Mouse (Mus musculus) left cerebral cortex, adult 18-20 months (tissue): ENCODE data around the gene Sdr42e1. TPM values are rescaled to one million over a fixed set of nuclear protein-coding genes. Genes with fewer than 3 reads are reported as not detected.

Experiments
- DNase-seq, 2 experiments: peaks; one replicate each; pipeline ENCODE4 v3.0.0; 2021 to 2022; ENCODE audit warnings: low spot score in 2 of 2, mixed read lengths in 1 of 2
- long read RNA-seq, 2 experiments: library from polyadenylated mRNA; stranded (forward); transcript quantifications; one replicate each; pipeline ENCODE4 v2.0.0; 2021
- total RNA-seq, 2 experiments: library from RNA; stranded (reverse); gene quantifications; 2 replicates each; pipeline ENCODE4 v1.2.3; 2021

Sdr42e1 gene
- total RNA-seq: 1 to 10 TPM; 3.6 to 6.7 TPM
- long read RNA-seq, experiment 1, partial matches to known transcripts: 0 of 2 reads
- long read RNA-seq, experiment 1, other reads (novel, unspliced or antisense): 1 of 2 reads
- long read RNA-seq, experiment 2, partial matches to known transcripts: 0 of 4 reads
- long read RNA-seq, experiment 2, other reads (novel, unspliced or antisense): 1 of 4 reads

GRCm38 (mm10) chr8:117673430-117673830, at the start of gene Sdr42e1:
Sdr42e1 (minus strand) TSS chr8:117673689.
- peak; percentile 20 to 41 for DNase-seq

- no peak for DNase-seq
These were observed 44.8 kb upstream of the Sdr42e1 start for GRCm38 (mm10) chr8:117718152-117718860.

GRCm38 (mm10) chr8:117715896-117716295, 42.4 kb upstream of the Sdr42e1 start:
- no peak for DNase-seq

- DNase-seq: no peak
These were observed 41.1 kb upstream of the Sdr42e1 start for GRCm38 (mm10) chr8:117714604-117715003.

GRCm38 (mm10) chr8:117712226-117712625, 38.7 kb upstream of the Sdr42e1 start:
- DNase-seq: no peak

- no peak for DNase-seq
These were observed 32.7 kb upstream of the Sdr42e1 start for GRCm38 (mm10) chr8:117706141-117706540.

- DNase-seq: no peak
These were observed 29.2 kb upstream of the Sdr42e1 start for GRCm38 (mm10) chr8:117702701-117703100.

GRCm38 (mm10) chr8:117701859-117702258, 28.4 kb upstream of the Sdr42e1 start, which contains the start of gene Hsd17b2:
Hsd17b2 (plus strand) TSS chr8:117701904.
- DNase-seq: no peak

GRCm38 (mm10) chr8:117701246-117701645, 27.8 kb upstream of the Sdr42e1 start:
- no peak for DNase-seq

GRCm38 (mm10) chr8:117700699-117701098, 27.2 kb upstream of the Sdr42e1 start:
- DNase-seq: no peak

GRCm38 (mm10) chr8:117697248-117697647, 23.8 kb upstream of the Sdr42e1 start:
- DNase-seq: peak; percentile 29 to 45

- DNase-seq: no peak
These were observed 22.1 kb upstream of the Sdr42e1 start for GRCm38 (mm10) chr8:117695636-117696035.

- DNase-seq: no peak
These were observed 18.6 kb upstream of the Sdr42e1 start for GRCm38 (mm10) chr8:117692131-117692530.

- DNase-seq: no peak
These were observed 14.4 kb upstream of the Sdr42e1 start for GRCm38 (mm10) chr8:117687890-117688289.

- no peak for DNase-seq
These were observed 11.0 kb upstream of the Sdr42e1 start for GRCm38 (mm10) chr8:117684504-117684903.

GRCm38 (mm10) chr8:117683925-117684472, 10.5 kb upstream of the Sdr42e1 start:
- no peak for DNase-seq

GRCm38 (mm10) chr8:117678650-117679049, 5.2 kb upstream of the Sdr42e1 start:
- DNase-seq: no peak

GRCm38 (mm10) chr8:117677011-117677410, 3.5 kb upstream of the Sdr42e1 start:
- no peak for DNase-seq

GRCm38 (mm10) chr8:117676460-117676859, 3.0 kb upstream of the Sdr42e1 start:
- DNase-seq: no peak

- no peak for DNase-seq
These were observed 1.7 kb upstream of the Sdr42e1 start for GRCm38 (mm10) chr8:117675171-117675570.

GRCm38 (mm10) chr8:117672558-117672957, 931 bp downstream of the Sdr42e1 start:
- no peak for DNase-seq

GRCm38 (mm10) chr8:117670461-117670860, 3.0 kb downstream of the Sdr42e1 start:
- no peak for DNase-seq
